Mouse (Mus musculus): ENCODE measurements around the gene Fzd1. TPM values are rescaled to one million over a fixed set of nuclear protein-coding genes. Genes with fewer than 3 reads are reported as not detected.

Fzd1 gene
- polyA plus RNA-seq (2015; fragmentation: Illumina TruSeq; extraction: RNeasy Lipid Tissue Mini Kit (QIAGEN cat#74804); ENCODE audit: low read depth, low replicate concordance): 6.9 TPM

DNA sequence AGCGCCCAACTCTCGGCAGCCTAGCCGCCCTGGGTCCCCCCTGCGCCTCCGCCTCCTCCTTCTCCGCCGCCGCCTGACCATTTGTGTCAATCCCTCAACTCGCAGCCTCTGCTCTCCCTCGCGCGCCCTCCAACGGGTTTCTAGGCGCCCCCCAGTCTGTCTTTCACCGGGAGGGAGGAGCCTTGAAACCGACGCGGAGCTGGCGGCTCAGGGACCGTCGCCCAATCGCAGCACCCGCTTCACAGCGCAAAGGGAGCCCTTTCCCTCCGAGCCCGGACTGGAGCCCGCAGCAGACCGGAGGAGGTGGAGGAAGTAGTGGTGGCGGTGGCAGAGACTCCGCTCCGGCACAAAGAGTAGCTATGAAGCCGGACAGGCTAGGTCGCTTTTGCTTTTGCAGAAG is at the start of gene Fzd1:
Gene Fzd1 (minus strand): TSS at position 134 of the 400 bp plus-strand sequence.

